Mouse (Mus musculus) lung, adult 10 weeks (tissue): ENCODE measurements around the gene Gm17631. TPM values are rescaled to one million over a fixed set of nuclear protein-coding genes. Genes with fewer than 3 reads are reported as not detected.

ENCODE experiments used
- polyA plus RNA-seq: library from polyadenylated mRNA; stranded (reverse); fragments of 350-450 nt; fragmentation: Illumina TruSeq; extraction: RNeasy Lipid Tissue Mini Kit (QIAGEN cat#74804); gene quantifications from one replicate; pipeline ENCODE4 v1.2.3, GENCODE M21; 2014; ENCODE audit warnings: low read depth, low replicate concordance; ENCODE audit not compliant: insufficient read depth

Gm17631 gene
- not detected for polyA plus RNA-seq

GRCm38 (mm10) chr6:129862349-129862748, at the start of gene Gm17631:
Gene Gm17631, plus strand, starts transcription at chr6:129862649.

GRCm38 (mm10) chr6:129876549-129876948, 14.1 kb downstream of the Gm17631 start, which contains the start of gene Klra17:
Gene Klra17, minus strand, starts transcription at chr6:129876672.

Other genes starting within 250 kb of the Gm17631 start
- 6.5 TPM for gene Klrk1, start 238.8 kb upstream of the Gm17631 start, polyA plus RNA-seq
- not detected for gene Klrc3, start 219.3 kb upstream of the Gm17631 start, polyA plus RNA-seq
- 1.7 TPM for gene Klrc2, start 202.0 kb upstream of the Gm17631 start, polyA plus RNA-seq
- gene Klrc1, start 183.7 kb upstream of the Gm17631 start, polyA plus RNA-seq = 2.1 TPM
- 0.62 TPM for gene Klri1, start 145.5 kb upstream of the Gm17631 start, polyA plus RNA-seq
- 1.3 TPM for gene Klri2, start 122.2 kb upstream of the Gm17631 start, polyA plus RNA-seq
- gene Gm156, start 78.4 kb upstream of the Gm17631 start, polyA plus RNA-seq = not detected
- 0.68 TPM for gene Klra17, start 14.0 kb downstream of the Gm17631 start, polyA plus RNA-seq
- gene Klra5, start 55.0 kb downstream of the Gm17631 start, polyA plus RNA-seq = 0.33 TPM
- 0.44 TPM for gene Klra6, start 164.3 kb downstream of the Gm17631 start, polyA plus RNA-seq
- gene Klra4, start 204.6 kb downstream of the Gm17631 start, polyA plus RNA-seq = 4.2 TPM